Mouse (Mus musculus) layer of hippocampus, postnatal 25 days (tissue): ENCODE data around the gene Olfr360. TPM values are rescaled to one million over a fixed set of nuclear protein-coding genes. Genes with fewer than 3 reads are reported as not detected.
"Not testable (repeated sequence)": the region's sequence is repeated elsewhere in the genome, so short reads cannot be mapped to it uniquely, and the experiment has no call there.

ENCODE experiments used
- DNase-seq, 2 experiments: peaks; one replicate each; pipeline ENCODE4 v3.0.0; 2022; ENCODE audit warnings: mixed read lengths in 2 of 2, low spot score in 1 of 2; ENCODE audit errors: extremely low spot score in 1 of 2
- total RNA-seq, 2 experiments: library from RNA; stranded (reverse); gene quantifications; 2 replicates each; pipeline ENCODE4 v1.2.3; 2021

Olfr360 gene
- not detected for total RNA-seq

GRCm38 (mm10) chr2:37065446-37065845 lies at the start of gene Olfr360:
Gene Olfr360, plus strand, starts transcription at chr2:37065746.
- DNase-seq: no peak

GRCm38 (mm10) chr2:37089190-37089589 lies 23.6 kb downstream of the Olfr360 start, which contains the start of gene Olfr361:
Gene Olfr361, minus strand, starts transcription at chr2:37089290.
- DNase-seq: not testable (repeated sequence)

- no peak for DNase-seq
Observed at GRCm38 (mm10) chr2:37117810-37118209, 52.3 kb downstream of the Olfr360 start, which contains the start of gene Olfr362. Gene Olfr362, minus strand, starts transcription at chr2:37117910.

Other genes starting within 250 kb of the Olfr360 start
- not detected for gene Olfr3, start 248.7 kb upstream of the Olfr360 start, total RNA-seq
- gene Olfr350, start 219.4 kb upstream of the Olfr360 start, total RNA-seq: not detected
- gene Olfr351, start 203.1 kb upstream of the Olfr360 start, total RNA-seq: not detected
- gene Olfr352, start 197.3 kb upstream of the Olfr360 start, total RNA-seq: not detected
- gene Olfr353, start 172.8 kb upstream of the Olfr360 start, total RNA-seq: not detected
- not detected for gene Olfr354, start 160.1 kb upstream of the Olfr360 start, total RNA-seq
- gene Olfr355, start 136.8 kb upstream of the Olfr360 start, total RNA-seq: not detected
- gene Olfr356, start 128.6 kb upstream of the Olfr360 start, total RNA-seq: not detected
- not detected for gene Olfr357, start 71.9 kb upstream of the Olfr360 start, total RNA-seq
- gene Olfr358, start 56.4 kb upstream of the Olfr360 start, total RNA-seq: not detected
- not detected for gene Olfr361, start 23.5 kb downstream of the Olfr360 start, total RNA-seq
- gene Olfr362, start 52.2 kb downstream of the Olfr360 start, total RNA-seq: not detected
- gene Olfr364-ps1, start 73.6 kb downstream of the Olfr360 start, total RNA-seq: not detected
- gene Olfr365, start 122.5 kb downstream of the Olfr360 start, total RNA-seq: under 1 TPM in 1 of 2 experiments, not detected in 1; 0.12 TPM
- gene Olfr366, start 145.8 kb downstream of the Olfr360 start, total RNA-seq: not detected